Mouse (Mus musculus): ENCODE data around the gene Rassf6. TPM values are rescaled to one million over a fixed set of nuclear protein-coding genes. Genes with fewer than 3 reads are reported as not detected.
"Not testable (repeated sequence)": the region's sequence is repeated elsewhere in the genome, so short reads cannot be mapped to it uniquely, and the experiment has no call there.

Gene Rassf6
- total RNA-seq, 2 experiments from 2014 or later = 1.4 TPM

DNA sequence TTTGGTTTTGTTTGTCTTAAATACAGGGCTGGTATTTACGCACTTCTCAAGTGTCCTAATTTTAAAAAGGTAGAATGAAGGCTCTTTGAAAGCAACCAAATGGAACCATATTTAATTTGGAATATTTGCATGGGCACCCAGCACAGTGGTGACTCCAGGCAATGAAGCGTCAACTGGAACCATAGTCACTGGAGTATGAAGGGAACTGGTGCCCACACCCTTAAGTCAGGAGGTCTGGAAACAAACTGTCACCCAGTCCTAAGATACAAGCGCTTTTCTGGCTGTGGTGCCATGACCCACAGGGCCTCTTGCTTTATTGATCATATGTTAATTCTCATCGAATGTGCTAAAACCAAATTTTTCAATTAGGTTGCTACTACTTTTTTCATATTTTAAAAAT lies 13.0 kb downstream of the Rassf6 start:
- intact Hi-C loops (cut with DNase I) = no loop called here
- DNase-seq = no peak

DNA sequence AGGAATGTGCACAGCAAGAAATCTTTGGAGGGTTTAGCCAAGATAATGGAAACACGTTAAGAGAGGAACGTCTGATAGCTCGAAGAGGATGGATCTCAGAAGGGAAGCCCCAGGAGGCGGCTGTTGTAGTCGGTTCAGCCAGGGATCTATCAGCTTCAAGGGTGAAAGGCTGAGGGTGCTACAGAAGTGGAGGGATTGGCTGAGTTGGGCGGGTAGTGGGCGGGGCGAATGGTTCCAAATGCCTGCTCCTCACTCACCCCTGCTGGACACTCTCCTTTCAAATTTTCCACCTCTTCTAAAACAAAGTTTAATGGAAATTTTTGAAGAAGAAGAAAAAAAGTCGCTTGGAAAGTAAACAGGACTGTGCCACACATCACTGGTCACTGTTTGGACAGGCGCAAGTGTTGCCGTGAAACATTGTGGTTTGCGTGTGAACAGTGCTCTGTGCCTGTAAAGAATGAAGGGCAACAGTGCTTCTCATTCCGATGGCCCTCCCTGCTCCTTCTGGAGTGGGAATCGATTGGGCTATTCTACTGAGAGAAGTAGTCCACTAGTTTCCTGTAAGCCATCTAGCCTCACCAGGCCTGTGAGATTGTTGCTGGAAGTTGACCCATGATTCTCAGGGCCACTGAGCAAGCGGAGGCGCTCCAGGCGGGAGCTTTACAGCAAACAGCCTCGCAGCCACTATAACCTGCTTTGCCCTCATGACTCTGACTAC lies 15.6 kb downstream of the Rassf6 start:
- no peak for DNase-seq
- intact Hi-C loops (cut with DNase I) = no loop called here

DNA sequence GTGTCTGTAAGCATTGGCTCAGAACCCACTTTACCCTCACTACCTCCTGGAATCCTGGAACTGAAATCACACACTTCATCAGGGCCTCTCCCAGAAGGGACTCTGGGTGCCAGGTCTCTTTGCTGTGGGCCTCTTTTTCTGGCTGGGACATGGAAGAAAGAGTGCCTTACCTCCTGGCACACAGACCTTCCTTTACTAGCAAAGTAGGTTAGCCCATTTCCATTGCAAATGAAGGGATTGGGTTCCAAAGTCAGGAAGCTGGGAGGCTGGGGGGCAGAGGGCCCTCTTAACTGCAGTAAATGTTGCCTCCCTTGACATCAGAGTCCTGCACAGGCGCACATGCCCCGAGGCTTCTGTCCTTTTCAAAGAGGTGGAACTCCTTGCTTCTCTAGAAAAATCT lies 17.2 kb downstream of the Rassf6 start:
- intact Hi-C loops (cut with DNase I) = no loop called here
- no peak for DNase-seq

DNA sequence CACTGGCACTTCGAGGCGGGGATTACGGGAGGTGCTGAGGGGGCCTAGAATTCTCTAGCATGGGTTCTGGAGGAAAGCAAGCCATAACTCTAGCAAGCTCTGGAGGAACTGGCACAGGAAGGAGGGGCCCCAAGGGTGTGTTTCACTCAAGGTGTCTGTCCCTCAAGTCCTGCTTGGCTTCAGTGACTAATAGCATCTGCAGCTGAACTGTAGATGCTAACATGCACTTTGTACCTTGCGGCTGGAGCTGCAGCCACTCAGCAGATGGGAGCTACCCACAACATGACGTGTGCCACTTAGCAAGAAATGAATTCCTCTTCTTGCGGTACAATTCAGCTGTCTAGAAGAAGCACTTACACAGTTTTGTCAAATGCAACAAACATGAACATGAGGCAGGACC lies 18.7 kb downstream of the Rassf6 start:
- intact Hi-C loops (cut with DNase I) = no loop called here
- DNase-seq = no peak

DNA sequence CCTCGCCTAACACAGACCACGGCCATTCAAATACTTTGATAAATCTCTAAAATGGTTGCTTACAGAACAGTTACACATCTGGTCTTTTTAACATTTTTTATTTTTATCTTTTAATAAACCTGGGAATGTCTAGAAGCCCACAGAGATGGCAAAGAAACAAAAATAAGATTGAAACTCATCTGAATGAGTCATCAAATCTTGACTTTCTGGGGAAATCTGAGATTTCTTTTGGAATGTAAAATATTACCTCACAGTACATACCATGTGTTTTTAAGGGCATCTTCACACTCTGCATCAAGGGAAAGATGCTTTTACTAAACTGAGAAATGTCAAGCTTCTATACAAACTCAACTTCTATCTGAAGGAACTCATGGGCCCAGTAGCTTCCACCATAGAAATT lies 19.1 kb downstream of the Rassf6 start:
- intact Hi-C loops (cut with DNase I) = no loop called here
- DNase-seq = no peak

DNA sequence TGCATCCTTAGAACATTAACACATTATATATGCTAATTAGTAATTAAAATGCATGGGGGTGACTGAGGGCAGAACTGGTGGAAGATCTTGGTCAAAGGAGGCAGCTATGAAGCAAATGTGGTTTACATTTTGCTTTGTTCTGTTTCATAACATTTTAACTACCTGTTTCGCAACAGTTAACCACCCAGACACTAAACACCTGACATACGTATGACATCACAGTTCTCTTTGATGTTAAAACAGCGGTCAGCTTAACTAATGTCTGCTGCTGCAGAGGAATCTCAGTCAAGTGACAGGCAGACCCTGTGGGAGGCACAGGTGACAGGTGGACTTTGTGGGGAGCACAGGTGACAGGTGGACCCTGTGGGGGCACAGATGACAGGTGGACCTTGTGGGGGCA lies 22.6 kb downstream of the Rassf6 start:
- DNase-seq = no peak
- intact Hi-C loops (cut with DNase I) = no loop called here

DNA sequence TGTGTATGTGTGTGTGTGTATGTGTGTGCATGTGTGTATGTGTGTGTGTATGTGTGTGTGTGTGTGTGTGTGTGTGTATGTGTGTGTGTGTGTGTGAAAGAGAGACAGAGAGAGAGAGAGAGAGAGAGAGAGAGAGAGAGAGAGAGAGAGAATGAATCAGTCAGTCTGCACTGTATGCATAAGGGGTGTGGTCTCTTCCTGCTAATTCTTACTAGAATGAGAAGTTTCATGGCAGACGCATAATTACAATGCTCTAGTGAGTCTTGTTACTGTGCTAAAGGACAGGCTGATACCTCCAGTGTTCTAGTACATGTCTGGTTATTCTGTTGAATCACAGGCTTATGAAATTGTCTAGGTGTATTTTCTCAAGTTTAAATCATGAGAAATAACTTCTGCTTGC lies 27.7 kb downstream of the Rassf6 start:
- DNase-seq; intact Hi-C loops (cut with DNase I): not testable (repeated sequence)

DNA sequence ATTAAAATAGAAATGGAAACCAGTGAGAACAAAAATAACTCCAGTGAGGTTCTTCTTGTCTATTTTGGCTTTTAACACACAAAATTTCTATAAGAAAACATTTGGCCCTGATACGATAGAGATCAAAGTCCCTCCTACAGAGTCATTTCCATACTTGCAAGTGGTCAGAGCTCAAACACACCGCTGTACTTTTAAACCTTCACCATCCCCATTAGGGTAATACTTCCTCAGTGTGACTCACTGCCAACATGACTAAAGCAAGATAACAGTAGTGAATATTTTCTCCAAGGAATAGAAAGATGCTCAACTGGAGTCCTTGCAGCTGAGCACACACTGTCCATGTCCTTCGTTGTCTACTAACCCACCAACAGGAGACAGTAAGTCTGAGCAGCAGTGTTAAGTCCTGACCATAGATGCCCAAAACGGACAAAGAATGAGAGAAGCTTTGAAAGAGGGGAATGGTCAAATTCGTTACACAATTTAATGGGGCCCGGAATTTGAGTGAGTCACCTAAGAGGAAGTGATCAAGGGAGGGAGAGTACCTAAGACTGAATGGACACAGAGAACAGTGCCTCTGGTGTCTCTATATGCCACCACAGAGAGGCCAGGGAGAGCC lies 28.4 kb downstream of the Rassf6 start:
- DNase-seq = no peak
- intact Hi-C loops (cut with DNase I) = no loop called here

DNA sequence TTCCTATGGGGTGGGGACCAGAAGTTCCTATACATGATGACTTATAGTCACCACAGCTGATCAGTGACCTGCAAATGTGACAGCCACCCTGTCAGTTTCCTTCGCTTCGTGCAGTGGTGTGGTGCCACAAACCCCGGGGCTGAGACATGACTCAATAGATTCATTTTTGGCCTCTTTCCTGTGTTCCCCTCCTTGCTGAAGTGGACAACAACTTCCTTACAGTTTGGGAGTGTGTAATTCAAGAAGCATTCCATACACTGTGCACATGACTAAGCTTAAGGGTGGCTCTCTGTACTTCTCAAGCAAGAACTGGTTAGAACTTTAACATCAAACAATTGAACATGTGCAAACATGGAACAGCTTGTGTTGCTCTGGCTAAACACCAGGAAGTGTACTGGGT lies 29.1 kb downstream of the Rassf6 start:
- intact Hi-C loops (cut with DNase I) = no loop called here
- no peak for DNase-seq

DNA sequence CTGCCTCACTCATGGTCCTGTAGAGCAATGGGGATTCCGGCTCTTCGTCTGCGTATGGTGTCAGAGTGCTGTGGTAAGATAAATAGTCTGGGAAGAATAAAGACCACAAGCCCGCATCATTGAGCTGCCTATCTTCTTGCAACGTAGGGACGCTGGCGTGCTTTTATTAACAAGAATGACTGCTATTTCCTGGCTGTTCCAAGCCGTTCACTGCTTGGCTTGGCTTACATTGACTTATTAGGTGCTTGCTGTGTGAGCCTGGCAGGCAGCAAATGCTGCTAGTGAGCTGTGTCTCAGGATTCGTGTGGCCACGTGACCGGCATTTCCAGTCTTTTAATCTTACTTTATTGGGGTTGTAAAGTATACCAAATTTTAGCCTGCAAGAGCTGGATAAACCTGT lies 31.6 kb downstream of the Rassf6 start:
- intact Hi-C loops (cut with DNase I) = no loop called here
- DNase-seq = no peak

DNA sequence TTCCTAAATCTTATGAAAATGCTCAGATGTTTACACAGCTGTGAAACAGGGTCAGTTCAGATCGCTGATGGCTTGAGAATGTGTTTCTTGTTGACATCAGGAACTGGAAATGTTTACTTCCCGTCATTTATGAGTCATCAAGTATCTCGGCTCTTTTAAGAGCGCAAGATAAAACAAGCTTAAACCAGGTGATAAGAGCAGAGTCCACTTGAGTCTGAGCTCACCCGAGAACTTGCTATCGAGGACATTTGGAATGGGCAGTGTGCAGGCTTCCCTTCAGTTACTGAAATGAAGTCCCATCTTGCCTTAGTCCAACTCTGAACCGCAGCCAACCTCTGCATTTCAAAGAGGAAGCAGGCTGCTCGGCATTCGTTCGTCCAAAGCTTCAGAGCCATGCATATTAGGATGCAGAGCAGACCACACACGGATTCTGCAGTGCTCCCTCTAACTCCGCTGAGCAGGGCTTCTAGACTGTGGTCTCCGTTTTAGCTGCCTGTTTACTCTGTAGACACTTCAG lies 37.0 kb downstream of the Rassf6 start:
- DNase-seq = peak; percentile 25
- intact Hi-C loops (cut with DNase I) = no loop called here

DNA sequence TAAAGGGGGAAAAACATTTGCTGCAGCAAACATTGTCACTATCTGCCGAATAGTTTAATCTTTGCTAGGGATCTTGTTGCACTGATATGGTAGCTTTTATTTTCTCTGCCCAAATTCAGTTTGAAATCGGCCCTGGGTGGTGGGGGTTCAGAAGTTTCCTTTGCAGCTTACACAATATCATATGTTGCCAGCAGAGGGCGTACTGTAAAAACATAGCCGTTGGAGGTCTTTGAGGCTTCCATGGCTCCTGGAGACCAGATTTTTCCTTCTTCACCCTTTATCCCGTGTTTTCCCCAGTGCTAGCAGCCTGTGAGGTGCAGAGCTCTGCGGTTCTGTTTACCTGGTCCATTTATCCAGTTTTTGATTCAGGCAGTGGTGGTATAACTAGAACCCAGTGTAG lies 39.0 kb downstream of the Rassf6 start:
- intact Hi-C loops (cut with DNase I) = no loop called here
- peak; percentile 57 for DNase-seq

DNA sequence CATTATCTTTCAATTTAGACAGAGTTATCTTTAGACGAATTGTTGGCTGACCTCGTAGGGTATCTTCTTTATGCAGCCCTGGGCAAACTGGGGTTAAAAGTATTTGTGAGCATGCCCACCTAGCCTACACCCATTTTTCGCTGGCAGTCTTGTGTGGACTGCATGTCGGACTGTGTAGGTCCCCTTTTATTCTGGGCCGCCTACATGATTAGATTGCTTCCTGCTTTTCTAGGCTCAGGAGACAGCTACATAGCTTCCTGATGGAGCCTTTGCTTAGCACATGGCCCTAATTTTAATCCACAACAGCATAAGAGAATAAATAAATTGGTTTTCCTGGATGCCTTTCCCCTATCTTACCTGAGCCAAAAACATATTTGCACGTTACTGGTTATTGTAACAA lies 44.3 kb downstream of the Rassf6 start:
- intact Hi-C loops (cut with DNase I) = loop anchor here (10.0 kb wide), 1 partner anchor 309 kb away; the partner anchor contains the start of gene Cxcl2

DNA sequence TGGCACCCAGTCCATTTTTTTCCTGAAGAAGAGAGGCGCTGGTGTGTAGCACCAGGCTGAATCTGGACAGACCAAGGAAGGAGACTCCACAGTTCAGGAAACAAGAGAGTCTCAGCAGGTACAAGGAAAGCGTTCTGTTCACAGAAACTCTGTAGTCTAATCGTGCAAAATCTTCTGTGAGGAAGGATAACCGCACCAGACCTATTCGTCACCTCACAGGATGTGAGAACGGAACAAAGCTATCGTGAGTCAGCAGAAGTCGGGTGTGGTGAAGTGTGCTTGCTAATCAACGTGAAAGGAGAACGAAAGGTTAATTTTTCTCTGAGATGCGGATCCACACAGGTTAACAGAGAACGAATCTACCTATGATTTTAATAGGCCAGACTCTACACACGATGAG lies 45.5 kb downstream of the Rassf6 start:
- DNase-seq = no peak
- intact Hi-C loops (cut with DNase I) = loop anchor here (10.0 kb wide), 1 partner anchor 310 kb away; the partner anchor contains the start of gene Cxcl2

More for the DNA sequence above, 44.3 kb downstream of the Rassf6 start:
- DNase-seq = no peak

DNA sequence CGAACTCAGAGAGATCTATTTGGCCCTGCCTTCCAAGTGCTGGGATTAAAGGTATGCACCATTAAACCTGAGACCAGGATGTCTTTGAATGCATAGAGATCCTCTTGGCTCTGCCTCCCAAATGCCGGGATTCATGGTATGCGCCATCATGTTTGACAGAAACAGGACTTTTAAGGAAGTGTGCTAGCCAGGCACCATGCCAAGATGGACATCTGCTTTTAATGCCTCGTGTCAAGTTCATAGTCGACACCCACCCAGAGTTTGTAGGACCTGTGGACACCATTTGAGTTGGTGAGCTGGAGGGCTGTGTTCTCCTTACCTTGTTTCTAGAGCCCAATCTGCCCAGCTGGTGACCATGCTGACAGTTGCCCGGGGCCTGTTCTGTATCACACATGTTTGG lies 48.5 kb downstream of the Rassf6 start:
- intact Hi-C loops (cut with DNase I) = loop anchor here (10.0 kb wide), 1 partner anchor 313 kb away; the partner anchor contains the start of gene Cxcl2
- DNase-seq = no peak

DNA sequence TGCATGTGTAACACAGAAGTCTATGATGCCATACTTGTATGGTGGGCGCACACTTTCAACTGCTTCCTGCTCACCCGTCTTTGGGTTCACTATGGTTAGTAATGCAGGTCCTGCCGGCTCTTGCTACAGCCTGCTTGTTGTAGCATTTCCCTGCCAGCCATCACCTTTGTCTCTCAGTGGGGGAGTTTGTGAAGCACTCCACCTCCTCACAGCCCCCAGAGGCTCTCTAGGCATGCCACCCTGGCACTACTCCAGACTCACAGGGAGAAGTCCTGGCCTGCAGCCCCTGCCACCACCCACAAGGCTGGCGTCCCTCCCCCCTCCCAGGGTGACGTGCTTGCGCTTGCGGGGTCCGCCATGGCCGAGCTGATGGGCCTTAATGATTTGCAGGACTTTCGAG lies 49.8 kb downstream of the Rassf6 start:
- no peak for DNase-seq
- intact Hi-C loops (cut with DNase I) = loop anchor here (10.0 kb wide), 1 partner anchor 314 kb away; the partner anchor contains the start of gene Cxcl2

DNA sequence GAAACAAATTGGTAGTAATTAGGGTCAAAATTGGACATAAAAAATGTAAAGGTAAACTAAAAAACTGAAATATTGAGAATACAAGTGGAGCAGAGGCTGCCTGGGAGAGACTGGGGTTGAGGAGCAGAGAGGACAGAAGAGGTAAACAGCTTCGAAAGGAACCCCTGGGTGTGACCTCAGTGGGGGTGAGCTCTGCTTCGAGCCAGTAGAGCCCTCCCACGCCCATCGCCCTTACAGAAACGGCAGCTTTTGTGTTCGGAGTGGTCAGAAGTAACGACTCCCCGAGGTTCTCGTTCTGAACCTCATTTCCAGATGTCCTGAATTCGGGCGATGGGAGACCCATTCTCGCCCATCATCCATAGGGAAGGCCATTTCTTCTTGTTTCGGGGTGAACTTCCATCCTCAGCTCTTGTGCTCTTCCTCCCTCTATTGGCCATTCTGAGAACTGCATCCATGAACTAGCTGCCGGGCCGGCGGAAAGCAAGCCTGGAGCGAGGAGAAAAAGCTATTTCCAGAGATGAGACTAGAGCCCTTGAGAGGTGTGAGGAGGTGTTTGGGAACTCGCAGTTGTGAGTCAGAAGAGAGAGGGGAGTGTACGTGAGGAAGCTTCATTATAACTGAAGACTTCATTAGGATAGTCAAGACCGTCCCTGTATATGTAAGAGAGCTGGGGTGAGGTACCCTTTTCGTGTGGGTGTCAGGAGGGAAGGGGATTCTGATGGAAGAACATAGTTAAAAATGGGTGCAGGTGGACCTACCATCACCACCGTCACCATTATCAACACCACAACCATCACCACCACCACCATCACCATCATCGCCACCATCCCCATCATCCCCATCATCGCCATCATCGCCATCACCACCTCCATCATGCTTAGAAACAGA lies 51.5 kb downstream of the Rassf6 start:
- peak; percentile 64 for DNase-seq
- intact Hi-C loops (cut with DNase I) = loop anchor here (5.0 kb wide), 1 partner anchor 182 kb away; no protein-coding TSS in a partner anchor

DNA sequence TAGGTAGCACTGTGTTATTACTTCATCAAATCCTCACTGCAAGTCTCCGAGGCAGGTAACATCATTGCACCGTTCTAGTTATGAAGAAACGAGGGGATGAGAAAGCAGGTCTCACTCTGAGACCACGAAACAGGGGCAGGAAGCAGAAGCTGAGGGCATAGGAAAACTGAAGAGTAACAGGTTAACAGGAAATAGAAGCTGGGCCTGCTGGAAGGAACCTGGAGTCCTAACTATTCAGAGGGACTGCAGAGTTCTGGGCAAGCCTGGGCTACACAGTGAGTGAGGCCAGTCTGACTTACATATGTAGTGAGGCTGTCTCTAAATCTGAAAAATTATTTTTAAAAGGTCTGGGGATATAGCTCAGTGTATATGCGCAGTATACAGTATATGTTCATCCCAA lies 52.4 kb downstream of the Rassf6 start:
- intact Hi-C loops (cut with DNase I) = loop anchor here (5.0 kb wide), 1 partner anchor 181 kb away; no protein-coding TSS in a partner anchor
- DNase-seq = no peak

DNA sequence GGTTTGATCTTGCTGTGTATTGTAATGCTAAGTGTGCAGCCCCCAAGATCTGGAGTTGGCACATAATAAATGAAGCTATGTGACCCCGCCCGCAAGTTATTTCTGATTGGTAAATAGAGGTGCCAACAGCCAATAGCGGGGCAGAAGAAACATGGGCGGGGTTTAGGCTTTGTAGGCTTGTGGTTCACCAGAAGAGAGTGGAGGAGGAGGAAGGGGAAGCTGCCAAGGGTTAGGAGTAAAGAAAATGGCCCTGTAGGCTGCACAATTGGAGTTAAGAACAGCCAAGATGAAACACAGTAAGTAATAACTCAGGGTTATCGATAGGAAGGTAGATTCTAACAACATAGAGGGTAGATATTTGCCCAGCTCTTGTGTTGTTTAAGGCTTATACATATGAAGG lies 53.9 kb downstream of the Rassf6 start:
- intact Hi-C loops (cut with DNase I) = loop anchor here (5.0 kb wide), 1 partner anchor 179 kb away; no protein-coding TSS in a partner anchor
- no peak for DNase-seq

DNA sequence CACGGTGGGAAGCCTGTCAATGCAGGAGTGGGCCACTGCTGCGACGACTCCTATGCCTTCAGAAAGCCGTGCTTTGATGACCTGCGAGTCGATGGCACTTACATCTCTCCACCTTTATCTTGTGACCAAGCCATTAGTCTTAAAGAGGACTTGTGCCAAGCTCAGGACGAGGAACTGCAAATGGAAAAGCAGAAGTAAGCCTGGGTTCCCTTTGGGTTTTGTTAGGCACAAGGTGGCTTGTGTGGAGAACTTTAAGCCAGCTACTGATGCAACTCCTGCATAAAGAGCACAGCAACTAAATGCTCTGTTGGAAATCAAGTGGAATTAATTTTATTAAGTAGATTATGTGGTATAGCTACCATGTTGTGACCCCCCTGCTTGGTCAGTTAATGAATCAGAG lies 55.7 kb downstream of the Rassf6 start:
- no peak for DNase-seq
- intact Hi-C loops (cut with DNase I) = loop anchor here (5.0 kb wide), 1 partner anchor 177 kb away; no protein-coding TSS in a partner anchor

DNA sequence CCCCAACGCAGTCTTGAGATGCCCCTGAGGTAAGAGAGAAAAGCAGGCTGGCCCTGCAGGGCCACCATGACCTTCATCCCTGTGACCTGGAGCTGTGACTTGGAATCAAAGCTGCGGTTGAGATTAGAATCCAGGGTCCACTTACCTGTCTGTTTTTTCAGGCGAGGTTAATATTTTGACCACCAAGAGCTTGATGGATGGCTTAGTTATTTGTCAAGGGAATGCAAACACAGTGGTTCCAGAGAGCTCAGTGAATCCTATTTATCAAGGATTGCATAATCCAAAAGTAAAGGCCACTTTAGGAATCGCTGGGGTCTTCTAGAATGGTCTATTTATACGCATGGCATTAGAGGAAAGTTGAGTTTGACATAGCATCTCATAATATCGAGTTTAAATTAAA lies 58.3 kb downstream of the Rassf6 start:
- intact Hi-C loops (cut with DNase I) = no loop called here
- no peak for DNase-seq
